Mouse (Mus musculus) C2C12 (cell line): Measurements from ENCODE around the gene Il16.

ENCODE experiments used
- CEBPB ChIP-seq: IDR thresholded peaks from one replicate; pipeline ENCODE4 v1.6.1; 2011; ENCODE audit warnings: low read depth, mild to moderate bottlenecking, control low read depth, moderate library complexity
- CTCF ChIP-seq: IDR thresholded peaks from one replicate; pipeline ENCODE4 v1.5.1; 2011; ENCODE audit not compliant: control insufficient read depth, insufficient read depth, insufficient read length
- USF1 ChIP-seq: IDR thresholded peaks from one replicate; pipeline ENCODE4 v1.6.1; 2011; ENCODE audit warnings: low read depth, mild to moderate bottlenecking, control low read depth, moderate library complexity

GRCm38 (mm10) chr7:83624065-83624464, 121.5 kb downstream of the Il16 start:
- TF ChIP-seq USF1 (no peak), CTCF (no peak), CEBPB (no peak)
